Mouse (Mus musculus) limb, embryonic 10.5 days (tissue): ENCODE measurements around the gene Arfgef3. TPM values are rescaled to one million over a fixed set of nuclear protein-coding genes. Genes with fewer than 3 reads are reported as not detected.

ENCODE experiments used
- DNase-seq: peaks from one replicate; pipeline ENCODE4 v3.0.0-alpha.2; 2017; ENCODE audit warnings: low spot score
- H3K27ac ChIP-seq: fragments of 300-500 bp; sonication (generic); 2 replicates; pipeline ENCODE4 v1.5.1; 2016; ENCODE audit warnings: mild to moderate bottlenecking
- H3K27me3 ChIP-seq: fragments of 300-500 bp; sonication (generic); 2 replicates; pipeline ENCODE4 v1.6.1; 2016; ENCODE audit warnings: low read depth, mild to moderate bottlenecking; ENCODE audit not compliant: poor library complexity, severe bottlenecking
- H3K36me3 ChIP-seq: fragments of 300-500 bp; sonication (generic); 2 replicates; pipeline ENCODE4 v1.6.1; 2016; ENCODE audit warnings: mild to moderate bottlenecking, moderate library complexity
- H3K4me1 ChIP-seq: fragments of 300-500 bp; sonication (generic); 2 replicates; pipeline ENCODE4 v1.6.1; 2016
- H3K4me3 ChIP-seq: fragments of 300-500 bp; sonication (generic); 2 replicates; pipeline ENCODE4 v1.5.1; 2016; ENCODE audit warnings: mild to moderate bottlenecking, moderate library complexity
- H3K9me3 ChIP-seq: fragments of 300-500 bp; sonication (generic); replicated peaks from 2 replicates; pipeline ENCODE4 v1.6.1; 2016; ENCODE audit warnings: mild to moderate bottlenecking
- WGBS: fragments of 180-500 bp; shearing (Covaris S2); methylation state at CpG from one replicate; pipeline ENCODE4 v1.1.7; 2016; 5-methylcytosine and 5-hydroxymethylcytosine counted together
- polyA plus RNA-seq: library from polyadenylated mRNA; unstranded; fragments of >200 nt; fragmentation: Nextera tagmentation; extraction: Ambion mirVana; gene quantifications from 2 replicates; pipeline ENCODE4 v1.2.1, GENCODE M21; 2016

The Arfgef3 gene
- polyA plus RNA-seq, 1 experiment from 2014 or later = 0.11 TPM

GRCm38 (mm10) chr10:18545309-18545708, 198.4 kb downstream of the Arfgef3 start:
- no peak for DNase-seq
- Histone ChIP-seq H3K27ac (peak overlapping the region; percentile 81), H3K4me3 (peak overlapping the region; percentile 69), H3K36me3 (no peaks in the 10 kb centered on the region), H3K9me3 (no peaks in the 10 kb centered on the region), H3K4me1 (peaks cover 19% of the 10 kb centered on the region), H3K27me3 (peaks cover 8% of the 10 kb centered on the region; the same call in 1 of the 2 replicates)
- WGBS = 5% methylated on average over 13 of the region's 13 CpGs

GRCm38 (mm10) chr10:18536889-18537288, 206.9 kb downstream of the Arfgef3 start:
- Histone ChIP-seq H3K9me3 (no peaks in the 10 kb centered on the region), H3K36me3 (peaks cover 13% of the 10 kb centered on the region), H3K27ac (no peak overlapping the region), H3K4me1 (peaks cover 12% of the 10 kb centered on the region), H3K27me3 (no peaks in the 10 kb centered on the region), H3K4me3 (no peak overlapping the region)
- WGBS = 90% methylated on average over 2 of the region's 2 CpGs
- no peak for DNase-seq

- H3K36me3 ChIP-seq = peaks cover 24% of the 10 kb centered on the region
- H3K4me3 ChIP-seq = no peak overlapping the region
- no peaks in the 10 kb centered on the region for H3K27me3 ChIP-seq
- whole genome bisulfite sequencing = 59% methylated on average over 8 of the region's 8 CpGs
- no peak for DNase-seq
- peaks cover 17% of the 10 kb centered on the region for H3K4me1 ChIP-seq
- no peak overlapping the region for H3K27ac ChIP-seq
- H3K9me3 ChIP-seq = no peaks in the 10 kb centered on the region
Measured at GRCm38 (mm10) chr10:18532293-18532692, 211.5 kb downstream of the Arfgef3 start.

Other genes starting within 250 kb of the Arfgef3 start
- 19.8 TPM in 2 replicates for gene Hebp2, start 197.9 kb downstream of the Arfgef3 start, polyA plus RNA-seq
- not detected in 2 replicates for gene Gm4922, start 42.8 kb upstream of the Arfgef3 start, polyA plus RNA-seq
- 35.0 and 35.6 TPM in 2 replicates for gene Perp, start 101.1 kb upstream of the Arfgef3 start, polyA plus RNA-seq